Mouse (Mus musculus) bone marrow, adult 2 months (tissue): ENCODE measurements at regions not wholly inside any gene's neighbourhood (a gene's known extent, or its start where the extent isn't known, plus 50 kb on each side); places are given as distances from the start of the nearest gene placed in this dataset.

ENCODE experiments used
- H3K27ac ChIP-seq: fragments of 200-500 bp; 2 replicates; pipeline ENCODE4 v1.5.1; 2012; ENCODE audit warnings: low read depth, mild to moderate bottlenecking, control low read depth, inconsistent platforms, low read length; ENCODE audit not compliant: control insufficient read depth, poor library complexity, insufficient read depth
- H3K4me1 ChIP-seq: fragments of 200-500 bp; 2 replicates; pipeline ENCODE4 v1.6.1; 2011; ENCODE audit warnings: low read length; ENCODE audit not compliant: control insufficient read depth, insufficient read depth
- H3K4me3 ChIP-seq: fragments of 200-500 bp; replicated peaks from 2 replicates; pipeline ENCODE3; 2011; ENCODE audit warnings: mild to moderate bottlenecking, low read depth, low read length, control low read depth; ENCODE audit not compliant: control insufficient read depth
- CTCF ChIP-seq: fragments of 200-500 bp; IDR thresholded peaks from 2 replicates; pipeline ENCODE4 v1.5.1; 2011; ENCODE audit warnings: low read length, control low read depth; ENCODE audit not compliant: control insufficient read depth, insufficient read depth
- POLR2A ChIP-seq: fragments of 200-500 bp; IDR thresholded peaks from 2 replicates; pipeline ENCODE4 v1.6.1; 2011; ENCODE audit warnings: low read depth, mild to moderate bottlenecking, control low read depth, low read length, borderline replicate concordance; ENCODE audit not compliant: control insufficient read depth
- WGBS: fragments of 180-500 bp; shearing (Covaris S2); methylation state at CpG from one replicate; pipeline ENCODE4 v1.1.7; 2018; 5-methylcytosine and 5-hydroxymethylcytosine counted together

GRCm38 (mm10) chr8:112333171-112333570 lies 236.7 kb upstream of the Cntnap4 start:
- WGBS, result 82% methylated on average over 11 of the region's 11 CpGs
- TF ChIP-seq CTCF (no peak), POLR2A (no peak)

GRCm38 (mm10) chr8:112332021-112332420 lies 237.8 kb upstream of the Cntnap4 start:
- TF ChIP-seq CTCF (no peak), POLR2A (no peak)
- WGBS, result 80% methylated on average over 10 of the region's 10 CpGs
- H3K27ac ChIP-seq, result no peak overlapping the region

More at GRCm38 (mm10) chr8:112333171-112333570, 236.7 kb upstream of the Cntnap4 start:
- Histone ChIP-seq H3K4me1 (no peaks in the 10 kb centered on the region), H3K27ac (no peak overlapping the region), H3K4me3 (no peak overlapping the region)

DNA sequence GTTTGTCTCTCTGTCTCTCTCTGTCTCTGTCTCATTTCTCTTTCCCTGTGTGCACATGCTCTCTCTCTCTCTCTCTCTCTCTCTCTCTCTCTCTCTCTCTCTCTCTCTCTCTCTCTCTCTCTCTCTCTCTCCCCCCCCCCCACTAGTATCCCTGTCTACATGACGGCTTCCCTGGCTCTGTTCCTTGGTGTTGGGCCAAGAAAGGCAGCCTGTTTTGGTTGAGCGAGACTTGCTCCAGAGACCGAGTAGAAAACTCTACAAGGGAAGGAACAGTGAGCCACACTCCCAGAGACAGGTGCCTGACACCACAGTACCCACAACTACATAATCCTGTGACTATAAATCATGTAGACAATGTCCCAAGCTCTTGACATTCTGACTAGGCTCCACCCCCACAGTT lies 260.0 kb upstream of the Cntnap4 start:
- Histone ChIP-seq H3K27ac (no peak overlapping the region), H3K4me3 (no peak overlapping the region), H3K4me1 (no peaks in the 10 kb centered on the region)
- TF ChIP-seq CTCF, result no peak
- TF ChIP-seq POLR2A, result no peak
- WGBS, result 76% methylated on average over 3 of the region's 3 CpGs

More at GRCm38 (mm10) chr8:112332021-112332420, 237.8 kb upstream of the Cntnap4 start:
- Histone ChIP-seq H3K4me1 (no peaks in the 10 kb centered on the region), H3K4me3 (no peak overlapping the region)

GRCm38 (mm10) chr8:112308354-112308753 lies 261.5 kb upstream of the Cntnap4 start:
- TF ChIP-seq POLR2A, result no peak
- TF ChIP-seq CTCF, result no peak
- H3K4me1 ChIP-seq, result no peaks in the 10 kb centered on the region
- 79% methylated on average over 6 of the region's 6 CpGs for WGBS
- no peak overlapping the region for H3K27ac ChIP-seq
- H3K4me3 ChIP-seq, result no peak overlapping the region

DNA sequence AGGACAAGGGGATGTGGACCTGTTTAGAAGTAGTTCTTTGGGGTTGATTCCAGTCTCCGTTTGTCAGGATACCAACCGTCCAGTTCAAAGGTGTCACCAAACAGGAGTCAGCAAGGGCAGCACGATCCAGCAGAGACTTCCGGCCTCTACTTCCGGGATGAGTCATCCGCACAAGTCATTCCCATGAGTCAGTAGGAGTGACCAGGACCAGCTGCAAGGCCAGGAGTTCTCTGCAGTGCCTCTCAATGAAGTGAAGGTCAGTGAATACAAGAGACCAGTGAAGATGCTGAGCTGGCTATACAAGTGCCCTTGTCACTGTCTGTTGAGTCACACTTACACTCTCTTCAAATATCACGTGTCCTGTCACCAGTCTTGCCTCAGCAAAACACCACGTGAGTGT lies 272.8 kb upstream of the Cntnap4 start:
- H3K4me3 ChIP-seq, result no peak overlapping the region
- TF ChIP-seq CTCF (no peak), POLR2A (no peak)
- no peaks in the 10 kb centered on the region for H3K4me1 ChIP-seq
- H3K27ac ChIP-seq, result no peak overlapping the region
- WGBS, result 38% methylated on average over 8 of the region's 8 CpGs

DNA sequence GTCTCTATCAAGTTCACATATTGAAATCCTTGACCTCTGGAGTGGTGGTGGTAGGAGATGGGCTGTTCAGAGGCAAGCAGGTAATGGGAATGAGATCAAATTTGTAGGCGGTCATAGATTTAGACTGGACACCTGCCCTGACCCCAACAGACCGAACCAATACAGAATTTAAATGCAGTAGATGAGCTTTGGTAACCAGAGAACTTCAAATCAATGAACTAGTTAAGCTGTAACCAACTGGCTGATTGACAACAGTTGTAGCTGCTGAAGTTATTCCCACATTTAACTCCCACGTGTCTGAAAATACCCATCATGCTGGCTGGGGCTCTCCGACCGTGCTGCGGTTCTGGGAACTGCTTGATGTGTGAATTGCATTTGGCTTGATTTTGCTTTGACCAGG lies 268.5 kb upstream of the Gm6793 start:
- TF ChIP-seq POLR2A (no peak), CTCF (no peak)

GRCm38 (mm10) chr8:112269598-112269997 lies 254.8 kb upstream of the Gm6793 start:
- no peak overlapping the region for H3K4me3 ChIP-seq
- WGBS, result 67% methylated on average over 5 of the region's 5 CpGs
- no peaks in the 10 kb centered on the region for H3K4me1 ChIP-seq
- H3K27ac ChIP-seq, result no peak overlapping the region
- TF ChIP-seq CTCF (no peak), POLR2A (no peak)

More for the DNA sequence above, 268.5 kb upstream of the Gm6793 start:
- Histone ChIP-seq H3K4me3 (no peak overlapping the region), H3K27ac (no peak overlapping the region), H3K4me1 (no peaks in the 10 kb centered on the region)
- 82% methylated on average over 6 of the region's 6 CpGs for WGBS

DNA sequence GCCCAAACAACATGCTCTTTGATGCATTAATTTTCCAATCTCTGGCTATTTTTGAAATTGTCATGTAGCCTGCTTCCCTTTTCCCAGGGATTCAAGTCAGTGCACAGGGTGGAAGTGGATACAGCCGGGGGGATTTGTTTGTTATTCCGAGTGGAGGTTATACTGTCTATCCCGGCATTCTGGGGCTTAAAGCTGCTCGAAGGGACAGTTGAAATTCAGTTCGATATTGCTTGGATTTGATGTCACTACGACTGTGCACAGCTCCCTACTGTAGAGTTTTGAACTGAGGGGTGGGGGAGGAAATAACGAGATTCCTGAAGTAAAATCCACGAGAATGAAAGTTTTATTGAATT lies 254.4 kb upstream of the Gm6793 start:
- TF ChIP-seq POLR2A, result no peak
- TF ChIP-seq CTCF, result no peak
- WGBS, result 65% methylated on average over 8 of the region's 8 CpGs
- Histone ChIP-seq H3K4me1 (no peaks in the 10 kb centered on the region), H3K27ac (no peak overlapping the region), H3K4me3 (no peak overlapping the region)

DNA sequence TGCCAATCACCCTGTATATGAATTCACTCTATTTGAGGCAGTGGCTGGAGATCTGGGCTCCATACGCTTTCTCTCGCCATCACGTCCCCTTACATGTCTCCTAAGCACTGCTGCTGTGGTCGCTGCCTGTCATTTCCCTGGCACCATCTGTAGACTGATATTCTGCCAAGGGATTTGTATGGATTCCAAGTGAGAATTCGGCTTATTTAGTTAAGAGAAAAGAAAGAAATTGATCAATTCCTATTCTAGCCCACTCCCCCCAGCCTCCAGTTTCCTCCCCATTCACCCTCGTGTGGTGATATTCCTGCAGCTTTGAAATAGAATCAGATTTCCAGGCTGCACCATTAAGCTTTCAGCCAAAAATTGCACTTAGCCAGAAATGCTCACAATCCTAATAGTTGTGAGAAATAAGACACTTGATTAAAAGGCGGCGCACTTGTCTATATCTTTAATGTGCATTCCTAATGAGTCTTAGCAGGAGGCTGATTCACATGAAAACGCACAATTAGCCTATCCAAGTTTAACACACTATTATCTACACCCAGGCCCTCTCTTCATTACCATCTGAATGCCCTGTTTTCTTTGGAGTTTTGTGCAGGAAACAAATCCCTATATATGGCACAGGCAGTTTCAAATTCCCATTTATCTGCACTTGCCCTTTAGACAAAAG lies 253.8 kb upstream of the Gm6793 start:
- TF ChIP-seq CTCF, result no peak
- TF ChIP-seq POLR2A, result no peak
- WGBS, result 74% methylated on average over 9 of the region's 9 CpGs

More for the DNA sequence above, 253.8 kb upstream of the Gm6793 start:
- Histone ChIP-seq H3K4me1 (no peaks in the 10 kb centered on the region), H3K27ac (no peak overlapping the region), H3K4me3 (no peak overlapping the region)
